Mouse (Mus musculus): ENCODE results near the gene Unc80. TPM values are rescaled to one million over a fixed set of nuclear protein-coding genes. Genes with fewer than 3 reads are reported as not detected.

Unc80 gene
- 0.07 and 0.12 TPM in 2 replicates for polyA plus RNA-seq (2014; fragmentation: Nextera tagmentation; extraction: Ambion mirVana)

GRCm38 (mm10) chr1:66467821-66468703 lies at the start of gene Unc80:
Gene Unc80 (plus strand): TSS chr1:66468367.
- WGBS: 1% methylated on average over 62 of the region's 83 CpGs
- Histone ChIP-seq H3K27ac (replicated peaks in 1 of 2; ENCODE audit: control insufficient read depth in 1 of 2, insufficient read depth in 1 of 2, low read depth in 2 of 2, low read length in 2 of 2) (no peak within 1 kb of the TSS), H3K27me3 (ENCODE audit: control insufficient read depth, insufficient read depth, low read length) (peaks cover 15% of the 10 kb centered on the region), H3K4me2 (ENCODE audit: low read length) (peak within 1 kb of the TSS; percentile 83), H3K9ac (ENCODE audit: low read length) (no peak within 1 kb of the TSS), H3K4me1 (ENCODE audit: control insufficient read depth in 2 of 2, insufficient read depth in 2 of 2, low read length in 2 of 2) (peaks cover 0 to 2% of the 10 kb centered on the region in 2 experiments; a peak in 1 of 4 replicates), H3K36me3 (ENCODE audit: control insufficient read depth, insufficient read depth, low read length) (no peaks in the 10 kb centered on the region), H3K4me3 (ENCODE audit: control insufficient read depth in 1 of 2, insufficient read depth in 1 of 2, low read depth in 1 of 2, low read length in 2 of 2) (peak within 1 kb of the TSS; percentile 47 to 49), H3K9me3 (ENCODE audit: control insufficient read depth, low read length) (no peaks in the 10 kb centered on the region)
- peak; percentile 68 for ATAC-seq (ENCODE audit: insufficient number of reproducible peaks, insufficient read depth, low FRiP score, low read depth)

- no peak for ATAC-seq (ENCODE audit: insufficient number of reproducible peaks, insufficient read depth, low FRiP score, low read depth)
- 86% methylated on average over 5 of the region's 5 CpGs for WGBS
- no peak overlapping the region for H3K4me2 ChIP-seq (ENCODE audit: low read length)
Observed at GRCm38 (mm10) chr1:66426073-66426472, 42.1 kb upstream of the Unc80 start.

GRCm38 (mm10) chr1:66430962-66431361 lies 37.2 kb upstream of the Unc80 start:
- 0 out of 4 replicates have a peak, but pooled peaks cover 0 to 2% of the 10 kb centered on the region in 2 experiments for H3K4me1 ChIP-seq (ENCODE audit: control insufficient read depth in 2 of 2, insufficient read depth in 2 of 2, low read length in 2 of 2)
- H3K9ac ChIP-seq (ENCODE audit: low read length): no peak overlapping the region
- no peaks in the 10 kb centered on the region for H3K36me3 ChIP-seq (ENCODE audit: control insufficient read depth, insufficient read depth, low read length)
- no peak for ATAC-seq (ENCODE audit: insufficient number of reproducible peaks, insufficient read depth, low FRiP score, low read depth)
- no peaks in the 10 kb centered on the region for H3K27me3 ChIP-seq (ENCODE audit: control insufficient read depth, insufficient read depth, low read length)
- no peak overlapping the region for H3K4me2 ChIP-seq (ENCODE audit: low read length)
- H3K9me3 ChIP-seq (ENCODE audit: control insufficient read depth, low read length): no peaks in the 10 kb centered on the region
- no peak overlapping the region for H3K27ac ChIP-seq (replicated peaks in 1 of 2; ENCODE audit: control insufficient read depth in 1 of 2, insufficient read depth in 1 of 2, low read depth in 2 of 2, low read length in 2 of 2)
- H3K4me3 ChIP-seq (ENCODE audit: control insufficient read depth in 1 of 2, insufficient read depth in 1 of 2, low read depth in 1 of 2, low read length in 2 of 2): no peak overlapping the region

More at GRCm38 (mm10) chr1:66426073-66426472, 42.1 kb upstream of the Unc80 start:
- no peak overlapping the region for H3K9ac ChIP-seq (ENCODE audit: low read length)
- no peaks in the 10 kb centered on the region for H3K27me3 ChIP-seq (ENCODE audit: control insufficient read depth, insufficient read depth, low read length)
- no peak overlapping the region for H3K4me3 ChIP-seq (ENCODE audit: control insufficient read depth in 1 of 2, insufficient read depth in 1 of 2, low read depth in 1 of 2, low read length in 2 of 2)
- H3K9me3 ChIP-seq (ENCODE audit: control insufficient read depth, low read length): no peaks in the 10 kb centered on the region
- no peak overlapping the region for H3K27ac ChIP-seq (replicated peaks in 1 of 2; ENCODE audit: control insufficient read depth in 1 of 2, insufficient read depth in 1 of 2, low read depth in 2 of 2, low read length in 2 of 2)
- H3K36me3 ChIP-seq (ENCODE audit: control insufficient read depth, insufficient read depth, low read length): no peaks in the 10 kb centered on the region
- 0 out of 4 replicates have a peak, but pooled peaks cover 0 to 2% of the 10 kb centered on the region in 2 experiments for H3K4me1 ChIP-seq (ENCODE audit: control insufficient read depth in 2 of 2, insufficient read depth in 2 of 2, low read length in 2 of 2)

- Histone ChIP-seq H3K36me3 (ENCODE audit: control insufficient read depth, insufficient read depth, low read length) (no peaks in the 10 kb centered on the region), H3K4me2 (ENCODE audit: low read length) (no peak overlapping the region), H3K4me1 (ENCODE audit: control insufficient read depth in 2 of 2, insufficient read depth in 2 of 2, low read length in 2 of 2) (0 out of 4 replicates have a peak, but pooled peaks cover 0 to 2% of the 10 kb centered on the region in 2 experiments), H3K27me3 (ENCODE audit: control insufficient read depth, insufficient read depth, low read length) (no peaks in the 10 kb centered on the region), H3K9me3 (ENCODE audit: control insufficient read depth, low read length) (no peaks in the 10 kb centered on the region), H3K9ac (ENCODE audit: low read length) (no peak overlapping the region), H3K4me3 (ENCODE audit: control insufficient read depth in 1 of 2, insufficient read depth in 1 of 2, low read depth in 1 of 2, low read length in 2 of 2) (no peak overlapping the region), H3K27ac (replicated peaks in 1 of 2; ENCODE audit: control insufficient read depth in 1 of 2, insufficient read depth in 1 of 2, low read depth in 2 of 2, low read length in 2 of 2) (no peak overlapping the region)
- ATAC-seq (ENCODE audit: insufficient number of reproducible peaks, insufficient read depth, low FRiP score, low read depth): no peak
- 80% methylated on average over 6 of the region's 6 CpGs for WGBS
Observed at GRCm38 (mm10) chr1:66431472-66431871, 36.7 kb upstream of the Unc80 start.

GRCm38 (mm10) chr1:66438069-66438468 lies 30.1 kb upstream of the Unc80 start:
- Histone ChIP-seq H3K36me3 (ENCODE audit: control insufficient read depth, insufficient read depth, low read length) (no peaks in the 10 kb centered on the region), H3K9me3 (ENCODE audit: control insufficient read depth, low read length) (no peaks in the 10 kb centered on the region), H3K4me3 (ENCODE audit: control insufficient read depth in 1 of 2, insufficient read depth in 1 of 2, low read depth in 1 of 2, low read length in 2 of 2) (no peak overlapping the region), H3K9ac (ENCODE audit: low read length) (no peak overlapping the region), H3K27me3 (ENCODE audit: control insufficient read depth, insufficient read depth, low read length) (no peaks in the 10 kb centered on the region), H3K4me1 (ENCODE audit: control insufficient read depth in 2 of 2, insufficient read depth in 2 of 2, low read length in 2 of 2) (no peaks in the 10 kb centered on the region), H3K4me2 (ENCODE audit: low read length) (no peak overlapping the region), H3K27ac (replicated peaks in 1 of 2; ENCODE audit: control insufficient read depth in 1 of 2, insufficient read depth in 1 of 2, low read depth in 2 of 2, low read length in 2 of 2) (no peak overlapping the region)
- no peak for ATAC-seq (ENCODE audit: insufficient number of reproducible peaks, insufficient read depth, low FRiP score, low read depth)
- WGBS: 69% methylated on average over 2 of the region's 2 CpGs

- no peak for ATAC-seq (ENCODE audit: insufficient number of reproducible peaks, insufficient read depth, low FRiP score, low read depth)
- Histone ChIP-seq H3K4me3 (ENCODE audit: control insufficient read depth in 1 of 2, insufficient read depth in 1 of 2, low read depth in 1 of 2, low read length in 2 of 2) (no peak overlapping the region), H3K9ac (ENCODE audit: low read length) (no peak overlapping the region), H3K36me3 (ENCODE audit: control insufficient read depth, insufficient read depth, low read length) (no peaks in the 10 kb centered on the region), H3K4me1 (ENCODE audit: control insufficient read depth in 2 of 2, insufficient read depth in 2 of 2, low read length in 2 of 2) (no peaks in the 10 kb centered on the region), H3K9me3 (ENCODE audit: control insufficient read depth, low read length) (no peaks in the 10 kb centered on the region), H3K27ac (replicated peaks in 1 of 2; ENCODE audit: control insufficient read depth in 1 of 2, insufficient read depth in 1 of 2, low read depth in 2 of 2, low read length in 2 of 2) (no peak overlapping the region), H3K27me3 (ENCODE audit: control insufficient read depth, insufficient read depth, low read length) (no peaks in the 10 kb centered on the region), H3K4me2 (ENCODE audit: low read length) (no peak overlapping the region)
- WGBS: 78% methylated on average over 2 of the region's 2 CpGs
Observed at GRCm38 (mm10) chr1:66442922-66443321, 25.2 kb upstream of the Unc80 start.

GRCm38 (mm10) chr1:66449471-66449870 lies 18.7 kb upstream of the Unc80 start:
- H3K9me3 ChIP-seq (ENCODE audit: control insufficient read depth, low read length): no peaks in the 10 kb centered on the region
- no peak overlapping the region for H3K4me2 ChIP-seq (ENCODE audit: low read length)
- 48% methylated on average over 2 of the region's 2 CpGs for WGBS
- no peak overlapping the region for H3K27ac ChIP-seq (replicated peaks in 1 of 2; ENCODE audit: control insufficient read depth in 1 of 2, insufficient read depth in 1 of 2, low read depth in 2 of 2, low read length in 2 of 2)
- H3K4me1 ChIP-seq (ENCODE audit: control insufficient read depth in 2 of 2, insufficient read depth in 2 of 2, low read length in 2 of 2): no peaks in the 10 kb centered on the region
- no peak overlapping the region for H3K4me3 ChIP-seq (ENCODE audit: control insufficient read depth in 1 of 2, insufficient read depth in 1 of 2, low read depth in 1 of 2, low read length in 2 of 2)
- ATAC-seq (ENCODE audit: insufficient number of reproducible peaks, insufficient read depth, low FRiP score, low read depth): no peak
- H3K9ac ChIP-seq (ENCODE audit: low read length): no peak overlapping the region
- H3K36me3 ChIP-seq (ENCODE audit: control insufficient read depth, insufficient read depth, low read length): no peaks in the 10 kb centered on the region
- no peaks in the 10 kb centered on the region for H3K27me3 ChIP-seq (ENCODE audit: control insufficient read depth, insufficient read depth, low read length)
